Mouse (Mus musculus) retina, adult 2 months (tissue): ENCODE results near the gene Sh3bp1.
A peak's percentile ranks its signal among the peaks of the same experiment; 100 is the strongest.

Experiments
- DNase-seq: peaks from one replicate; pipeline ENCODE4 v3.0.0-alpha.2; 2012; ENCODE audit warnings: low read depth, low spot score

The Sh3bp1 gene

GRCm38 (mm10) chr15:78946232-78946631, 46.7 kb downstream of the Sh3bp1 start:
- no peak for DNase-seq

- DNase-seq, result peak; percentile 65
These were observed 48.1 kb downstream of the Sh3bp1 start, which contains the start of gene Triobp for GRCm38 (mm10) chr15:78947657-78948056. Gene Triobp, plus strand, starts transcription at chr15:78947724.

- no peak for DNase-seq
These were observed 48.7 kb downstream of the Sh3bp1 start for GRCm38 (mm10) chr15:78948152-78948725.

- DNase-seq, result no peak
These were observed 49.3 kb downstream of the Sh3bp1 start for GRCm38 (mm10) chr15:78948883-78949282.

GRCm38 (mm10) chr15:78955663-78956062, 56.1 kb downstream of the Sh3bp1 start:
- DNase-seq, result no peak

- no peak for DNase-seq
These were observed 56.8 kb downstream of the Sh3bp1 start for GRCm38 (mm10) chr15:78956351-78956750.

- DNase-seq, result no peak
These were observed 57.5 kb downstream of the Sh3bp1 start for GRCm38 (mm10) chr15:78957021-78957420.

- no peak for DNase-seq
These were observed 60.0 kb downstream of the Sh3bp1 start for GRCm38 (mm10) chr15:78959537-78959936.

GRCm38 (mm10) chr15:78960088-78960487, 60.5 kb downstream of the Sh3bp1 start:
- no peak for DNase-seq
